Mouse (Mus musculus) kidney, adult 2 months (tissue): ENCODE results near the gene Scnn1b.

ENCODE experiments used
- CTCF ChIP-seq: fragments of 200-500 bp; conservative IDR thresholded peaks from 2 replicates; pipeline ENCODE4 v1.5.1; 2011; ENCODE audit warnings: low read depth, mild to moderate bottlenecking, control low read depth, low read length, moderate library complexity, mixed read lengths; ENCODE audit not compliant: insufficient read depth, insufficient read length
- POLR2A ChIP-seq: fragments of 200-500 bp; IDR thresholded peaks from one replicate; pipeline ENCODE4 v1.6.1; 2011; ENCODE audit warnings: low read depth, low read length, control low read depth

- TF ChIP-seq CTCF (no peak), POLR2A (no peak)
Measured at GRCm38 (mm10) chr7:121961913-121962570, 97.2 kb downstream of the Scnn1b start.
